Mouse (Mus musculus): ENCODE measurements around the gene Xndc1.

Gene Xndc1

GRCm38 (mm10) chr7:102082816-102083215 lies 17.5 kb downstream of the Xndc1 start, which contains the start of gene Trpc2:
Gene Trpc2, plus strand, starts transcription at chr7:102083116.
- DNase-seq: no peak

- no peak for DNase-seq
These were observed 18.9 kb downstream of the Xndc1 start for GRCm38 (mm10) chr7:102084041-102084696.

GRCm38 (mm10) chr7:102087336-102087735 lies 22.0 kb downstream of the Xndc1 start:
- DNase-seq: peak; percentile 26

- DNase-seq: no peak
These were observed 34.7 kb downstream of the Xndc1 start for GRCm38 (mm10) chr7:102099760-102100661.

GRCm38 (mm10) chr7:102100868-102101267 lies 35.6 kb downstream of the Xndc1 start:
- DNase-seq: no peak

GRCm38 (mm10) chr7:102101487-102101886 lies 36.2 kb downstream of the Xndc1 start, which contains the start of gene Art1:
Gene Art1, plus strand, starts transcription at chr7:102101743.
- no peak for DNase-seq

- DNase-seq: no peak
These were observed 36.9 kb downstream of the Xndc1 start for GRCm38 (mm10) chr7:102102241-102102640.

GRCm38 (mm10) chr7:102102696-102103095 lies 37.4 kb downstream of the Xndc1 start:
- DNase-seq: no peak

GRCm38 (mm10) chr7:102103555-102103954 lies 38.2 kb downstream of the Xndc1 start:
- no peak for DNase-seq

- DNase-seq: peak; percentile 28
These were observed 38.8 kb downstream of the Xndc1 start for GRCm38 (mm10) chr7:102104126-102104525.

- DNase-seq: no peak
These were observed 41.4 kb downstream of the Xndc1 start for GRCm38 (mm10) chr7:102106700-102107141.

- DNase-seq: no peak
These were observed 42.9 kb downstream of the Xndc1 start for GRCm38 (mm10) chr7:102108206-102108605.

- no peak for DNase-seq
These were observed 43.9 kb downstream of the Xndc1 start, which contains the start of gene Art5 for GRCm38 (mm10) chr7:102109171-102109570. Gene Art5, minus strand, starts transcription at chr7:102109489.

- DNase-seq: no peak
These were observed 44.4 kb downstream of the Xndc1 start for GRCm38 (mm10) chr7:102109746-102110145.

- DNase-seq: no peak
These were observed 47.9 kb downstream of the Xndc1 start for GRCm38 (mm10) chr7:102113151-102113729.

- no peak for DNase-seq
These were observed 51.4 kb downstream of the Xndc1 start, which contains the start of gene Chrna10 for GRCm38 (mm10) chr7:102116579-102117331. Gene Chrna10, minus strand, starts transcription at chr7:102116828.

- DNase-seq: no peak
These were observed 52.1 kb downstream of the Xndc1 start for GRCm38 (mm10) chr7:102117382-102117781.

GRCm38 (mm10) chr7:102120326-102120725 lies 55.0 kb downstream of the Xndc1 start:
- DNase-seq: no peak

- DNase-seq: no peak
These were observed 67.1 kb downstream of the Xndc1 start for GRCm38 (mm10) chr7:102132395-102132794.

Measured in cerebellum, adult 8-10 months (tissue).